Mouse (Mus musculus): Measurements from ENCODE around the gene Zic1.

DNA sequence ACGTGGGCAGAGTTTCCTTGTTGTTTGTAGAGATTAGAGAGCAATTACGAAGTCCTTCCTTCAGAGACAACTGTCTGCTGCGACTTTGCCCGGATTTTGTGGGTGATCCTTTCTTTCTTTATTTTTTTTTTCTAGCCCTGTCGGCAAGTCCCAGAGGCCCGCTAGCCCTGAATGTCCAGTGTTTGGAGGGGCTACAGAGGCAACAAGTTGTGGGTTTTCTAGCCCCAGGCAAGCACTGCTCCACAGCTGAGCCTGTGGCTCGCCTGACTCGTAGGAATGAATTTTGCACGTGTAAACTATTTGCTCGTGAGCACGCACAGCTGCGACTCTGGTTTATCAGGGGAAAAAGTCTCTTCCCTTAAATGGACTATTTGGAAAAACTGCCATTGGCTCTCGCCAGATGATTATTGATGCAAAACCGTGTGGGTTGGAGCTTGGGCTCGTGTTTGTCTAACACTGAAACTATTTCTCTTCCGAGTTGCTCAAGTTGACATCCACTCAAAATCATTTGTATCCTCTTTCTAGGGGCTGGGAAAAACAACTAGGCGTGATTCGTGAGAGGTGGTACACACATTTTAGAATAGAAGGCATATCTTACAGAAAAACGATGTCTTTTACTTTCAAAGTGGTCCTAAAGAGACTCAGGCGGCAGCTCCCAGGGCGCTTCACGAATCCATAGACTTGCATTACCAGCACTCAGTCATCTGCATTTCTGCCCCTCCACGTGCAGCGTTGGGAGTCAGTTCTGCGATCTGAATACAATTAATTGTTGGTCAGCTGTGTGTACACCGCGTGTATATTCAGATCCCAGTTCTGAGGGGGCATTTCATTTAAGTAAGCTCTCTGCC lies 39.5 kb upstream of the Zic1 start:
- TF ChIP-seq USF1 (IDR thresholded peaks at IDR 0.05; ENCODE audit: low read depth) (no peak), CTCF (IDR thresholded peaks at IDR 0.05; ENCODE audit: control insufficient read depth, insufficient read depth, insufficient read length) (no peak), MAX (IDR thresholded peaks at IDR 0.05) (no peak), FOSL1 (IDR thresholded peaks at IDR 0.05; ENCODE audit: insufficient read depth, low read length, poor library complexity, severe bottlenecking) (no peak), MYOG (IDR thresholded peaks at IDR 0.05; ENCODE audit: control insufficient read depth, extremely low read depth, insufficient read length) (no peak), CEBPB (IDR thresholded peaks at IDR 0.05; ENCODE audit: low read depth) (no peak)

All from C2C12 (cell line).